Mouse (Mus musculus) adrenal gland, postnatal 4 days (tissue): Measurements from ENCODE around the gene Uts2r. TPM values are rescaled to one million over a fixed set of nuclear protein-coding genes. Genes with fewer than 3 reads are reported as not detected.

Source experiments
- DNase-seq, 2 experiments: peaks; one replicate each; pipeline ENCODE4 v3.0.0; 2021 to 2022; ENCODE audit warnings: low spot score in 2 of 2, mixed read lengths in 2 of 2
- long read RNA-seq, 2 experiments: library from polyadenylated mRNA; stranded (forward); transcript quantifications; one replicate each; pipeline ENCODE4 v2.0.0; 2021
- total RNA-seq, 2 experiments: library from RNA; stranded (reverse); gene quantifications; 2 replicates each; pipeline ENCODE4 v1.2.3; 2021

Uts2r gene
- total RNA-seq = not detected
- long read RNA-seq, experiment 1 = 0 reads
- long read RNA-seq, experiment 2 = 0 reads

DNA sequence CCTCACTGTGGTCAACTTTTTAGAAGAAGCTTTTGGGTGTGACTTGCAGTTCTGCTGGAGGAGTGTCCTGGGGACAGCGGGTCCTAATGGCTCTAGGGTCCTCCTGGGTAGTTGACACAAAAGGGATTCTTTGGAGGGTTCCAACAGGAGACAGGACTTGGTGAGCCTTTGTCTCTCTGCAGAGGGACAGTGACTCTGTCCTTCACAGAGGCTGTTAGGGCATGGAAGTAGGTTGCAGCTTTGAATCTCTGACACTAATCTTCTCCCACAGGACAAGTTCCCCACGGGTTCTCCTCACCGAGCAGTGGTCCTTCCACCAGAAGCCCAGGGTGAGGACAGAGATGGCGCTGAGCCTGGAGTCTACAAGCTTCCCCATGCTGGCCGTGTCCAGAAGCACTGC lies at the start of gene Uts2r:
Uts2r (plus strand) TSS at position 301 of the 400 bp plus-strand sequence.
- no peak for DNase-seq

DNA sequence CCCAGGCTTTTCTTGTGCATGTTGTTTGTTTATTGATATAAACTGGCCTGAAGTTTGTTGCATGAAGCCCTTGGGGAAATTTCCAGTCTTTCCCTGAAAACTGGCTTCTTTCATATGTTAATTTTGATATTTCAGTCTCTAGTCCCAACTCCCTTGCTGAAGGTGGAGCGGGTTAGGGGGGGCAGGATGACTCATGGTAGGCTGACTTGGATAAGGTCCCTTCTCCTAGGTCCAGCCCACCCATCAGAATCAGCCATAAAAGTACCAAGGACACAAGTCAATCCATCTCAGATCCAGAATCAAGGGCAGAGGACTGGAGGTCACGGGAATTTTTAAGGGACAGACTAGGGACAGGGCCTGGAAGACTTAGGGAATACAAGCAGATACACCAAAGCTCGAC lies 49.0 kb upstream of the Uts2r start:
- DNase-seq = no peak

DNA sequence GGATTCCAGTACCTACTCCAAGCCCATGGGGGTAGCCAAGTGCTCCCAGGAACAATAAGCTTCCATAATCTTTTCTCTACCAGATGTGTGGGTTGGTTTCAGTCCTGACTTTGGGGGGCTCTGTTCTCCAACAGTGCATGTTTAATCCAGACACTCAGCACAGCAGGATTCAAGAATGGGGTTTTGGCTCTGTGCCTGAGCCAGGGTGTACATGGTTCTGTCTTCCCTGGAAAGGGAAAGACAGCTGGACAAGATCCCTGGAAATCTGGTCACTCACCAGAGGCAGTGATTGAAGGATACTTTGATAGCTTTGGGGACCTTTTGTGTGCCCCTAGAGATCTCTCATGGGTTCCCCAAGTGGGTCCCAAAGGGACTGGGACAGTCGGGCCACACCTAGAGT lies 48.5 kb upstream of the Uts2r start:
- DNase-seq = no peak

DNA sequence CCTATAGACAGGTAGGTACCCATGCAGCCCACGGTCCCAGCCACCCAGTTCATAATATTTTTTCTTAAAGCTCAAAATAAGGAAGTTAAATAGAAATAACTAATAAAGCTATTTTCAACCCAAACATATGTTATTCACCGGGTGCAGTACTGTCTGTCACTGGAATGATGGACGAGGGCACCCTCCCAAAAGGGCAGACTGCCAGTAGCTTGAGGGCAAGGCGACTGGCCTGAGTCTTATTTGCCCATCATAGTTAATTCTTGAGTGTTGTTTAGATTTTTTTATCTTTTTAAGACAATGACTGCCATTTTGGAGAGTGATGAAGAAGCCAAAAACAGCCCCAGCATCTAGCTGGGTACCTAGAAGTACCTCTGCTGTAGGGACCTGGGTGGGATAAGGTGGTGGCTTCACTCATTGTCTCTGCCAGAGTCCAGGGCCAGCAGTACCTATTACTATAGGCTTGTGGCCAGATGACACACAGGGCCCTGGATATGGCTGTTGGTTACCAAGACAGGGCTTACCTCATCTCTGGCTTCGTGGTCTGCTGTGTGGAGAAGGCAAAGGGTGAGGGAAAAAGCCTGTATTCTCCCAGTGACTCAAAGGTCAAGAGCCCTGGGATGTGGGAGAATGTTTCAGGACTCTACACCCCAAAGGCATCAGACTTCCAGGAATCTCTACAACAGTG lies 47.8 kb upstream of the Uts2r start:
- DNase-seq = no peak

DNA sequence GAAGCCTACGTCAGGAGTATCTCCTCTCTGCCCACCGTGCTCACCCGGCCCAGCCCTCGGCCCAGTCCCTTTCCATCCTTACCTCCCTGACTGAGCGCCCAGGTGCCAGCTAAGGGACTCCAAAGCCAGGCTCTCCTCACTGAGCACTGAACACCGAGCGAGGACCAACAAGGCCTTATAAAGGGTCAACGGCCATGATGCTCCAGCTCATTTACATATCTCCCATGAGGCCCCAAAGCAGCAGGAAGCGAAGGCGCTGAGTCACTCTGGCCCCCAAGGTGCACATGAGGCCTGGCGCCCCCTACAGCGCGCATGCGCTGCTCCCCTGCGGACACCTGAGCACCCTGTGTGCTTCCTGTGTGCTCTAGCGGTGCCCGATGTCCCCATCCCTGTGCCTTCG lies 42.0 kb upstream of the Uts2r start:
- no peak for DNase-seq

DNA sequence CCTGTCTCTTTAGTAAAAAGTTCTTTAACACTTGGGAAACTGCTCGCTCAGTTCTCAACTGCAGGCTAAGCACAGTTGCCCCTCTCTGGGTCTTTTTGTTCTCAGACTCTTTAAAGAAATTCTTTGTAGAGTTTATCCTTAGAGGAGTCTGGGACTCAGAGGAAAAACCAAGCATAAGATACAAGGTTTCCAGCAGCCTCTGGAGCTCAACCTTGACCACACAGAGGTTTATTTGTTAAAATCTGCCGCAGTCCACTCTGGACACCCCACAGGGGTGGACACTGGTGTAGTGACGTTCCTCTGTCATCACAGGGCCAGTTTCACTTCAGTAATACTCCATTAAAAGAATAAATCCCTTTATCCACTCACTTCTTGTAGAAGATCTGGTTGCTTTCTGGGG lies 41.5 kb upstream of the Uts2r start, which contains the start of gene Tex19.2:
Tex19.2 (minus strand) TSS at position 101 of the 400 bp plus-strand sequence.
- DNase-seq = no peak

DNA sequence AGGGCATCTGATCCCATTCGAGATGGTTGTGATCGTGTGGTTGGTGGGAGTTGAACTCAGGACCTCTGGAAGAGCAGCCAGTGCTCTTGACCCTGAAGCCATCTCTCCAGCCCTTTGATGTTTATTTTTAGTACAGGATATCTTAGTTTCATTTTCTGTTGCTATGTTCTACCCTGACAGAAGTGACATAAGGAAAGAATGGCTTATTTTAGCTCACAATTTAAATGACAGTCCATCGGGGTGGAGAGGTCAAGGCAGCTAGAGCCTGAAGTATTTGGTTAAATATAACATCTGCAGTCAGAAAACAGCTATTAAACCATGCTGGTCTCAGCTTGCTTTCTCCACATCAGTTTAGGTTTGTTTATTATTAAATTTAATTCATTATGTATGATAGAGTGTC lies 38.9 kb upstream of the Uts2r start:
- DNase-seq = no peak

DNA sequence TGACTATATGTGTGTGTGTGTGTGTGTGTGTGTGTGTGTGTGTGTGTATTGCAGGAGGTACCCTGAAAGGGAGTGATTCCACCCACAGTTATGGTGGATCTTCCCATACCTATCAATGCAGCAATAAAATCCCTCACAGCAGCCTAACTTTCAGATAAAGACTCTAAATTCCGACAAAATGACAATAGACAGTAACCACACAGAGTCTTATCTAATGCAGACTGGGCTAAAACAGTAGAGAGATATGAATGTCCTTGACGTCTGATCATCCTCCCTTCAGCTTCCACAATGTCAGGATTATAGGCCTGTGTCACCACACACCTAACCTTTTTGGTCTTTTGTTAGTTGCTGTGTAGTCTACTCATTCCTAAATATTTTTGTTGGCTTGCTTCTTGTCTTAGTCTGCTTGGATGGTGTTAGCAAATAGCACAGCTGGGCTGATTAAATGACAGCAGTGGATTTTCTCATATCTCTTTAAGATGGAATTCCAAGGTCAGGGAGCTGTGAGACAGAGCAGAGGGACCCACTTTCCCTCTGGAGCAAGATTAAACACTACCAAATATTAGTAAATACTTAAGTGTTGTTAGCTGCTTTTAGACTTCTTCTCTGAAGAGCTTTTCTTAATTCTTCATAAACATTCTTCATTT lies 37.9 kb upstream of the Uts2r start:
- no peak for DNase-seq

DNA sequence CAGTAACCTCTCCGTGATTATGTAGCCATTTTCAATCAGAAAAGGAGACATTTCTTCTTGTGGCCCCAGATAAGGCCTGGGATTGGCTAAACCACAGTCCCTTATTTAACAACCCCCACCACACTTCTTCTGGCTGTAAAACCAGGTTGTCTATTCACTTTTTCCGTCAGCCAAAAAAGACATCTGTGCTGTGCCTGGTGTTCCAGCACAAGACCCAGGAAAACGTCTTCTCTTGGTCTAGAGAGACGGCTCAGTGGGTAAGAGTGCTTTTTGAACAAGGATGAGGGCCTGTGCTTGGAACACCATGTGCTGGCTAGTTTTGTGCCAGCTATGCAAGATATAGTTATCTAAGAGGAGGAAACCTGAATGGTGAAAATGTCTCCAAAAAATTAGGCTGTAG lies 36.6 kb upstream of the Uts2r start:
- DNase-seq = no peak

DNA sequence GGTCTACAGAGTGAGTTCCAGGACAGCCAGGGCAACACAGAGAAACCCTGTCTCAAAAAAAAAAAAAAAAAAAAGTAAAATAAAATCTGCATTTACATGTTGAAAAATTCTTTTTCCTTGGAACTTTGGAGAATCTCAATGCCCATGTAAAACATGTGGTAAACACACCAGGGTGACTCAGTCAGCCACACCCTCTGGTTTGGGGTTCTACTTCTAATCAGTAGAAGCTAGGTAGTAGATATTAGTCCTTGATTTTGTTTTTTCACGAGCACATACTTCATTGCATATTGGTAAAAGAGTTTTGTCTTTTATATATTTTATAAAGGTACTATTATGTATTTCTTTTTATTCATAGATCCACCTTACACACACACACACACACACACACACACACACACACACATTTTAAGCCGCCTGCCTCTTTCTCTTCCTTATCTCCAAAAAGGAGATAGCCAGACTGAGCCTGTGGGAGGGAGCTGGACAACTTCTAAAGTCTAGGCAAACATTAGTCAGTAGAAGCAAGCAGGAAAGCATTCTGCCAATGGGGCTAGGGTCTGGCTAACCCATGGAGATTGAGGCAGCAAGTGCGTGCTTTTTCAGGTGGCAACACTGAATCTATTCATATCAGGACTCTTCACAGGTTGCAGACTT lies 34.4 kb upstream of the Uts2r start:
- no peak for DNase-seq

DNA sequence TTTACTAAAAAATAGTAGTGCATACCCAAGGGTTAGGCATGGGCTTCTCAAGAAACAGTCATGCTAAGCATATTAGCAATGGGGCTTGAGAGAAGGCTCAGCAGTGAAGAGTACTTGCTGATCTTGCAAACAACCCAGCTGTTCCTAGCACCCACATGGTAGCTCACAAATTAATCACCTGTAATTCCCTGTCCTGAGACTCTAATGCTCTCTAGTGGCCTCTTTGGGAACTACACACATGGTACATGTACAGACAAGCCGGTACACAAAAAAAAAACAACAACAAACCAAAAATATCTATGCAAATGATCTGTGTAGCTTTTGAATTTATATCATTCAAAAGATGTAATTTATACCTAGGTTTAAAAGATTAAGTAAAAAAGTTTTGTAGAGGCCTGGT lies 33.7 kb upstream of the Uts2r start:
- no peak for DNase-seq

DNA sequence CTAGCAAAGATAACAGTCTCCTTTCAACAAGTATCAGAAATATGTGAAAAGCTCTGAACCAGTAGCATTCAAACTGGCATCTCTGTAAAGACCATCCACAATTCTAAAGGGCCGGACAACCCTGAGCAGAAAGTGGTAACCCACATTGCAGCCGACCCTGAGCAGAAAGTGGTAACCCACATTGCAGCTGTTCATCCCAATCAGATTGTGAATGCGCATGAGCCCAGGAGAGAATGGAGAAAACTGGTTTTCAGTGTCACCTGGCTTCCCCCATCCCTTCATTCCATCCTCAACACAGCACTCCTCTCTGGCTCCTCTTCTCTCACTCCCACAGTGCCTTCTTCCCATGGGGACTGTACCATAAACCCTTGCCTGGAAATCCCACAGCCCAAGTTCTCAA lies 32.6 kb upstream of the Uts2r start:
- DNase-seq = no peak

DNA sequence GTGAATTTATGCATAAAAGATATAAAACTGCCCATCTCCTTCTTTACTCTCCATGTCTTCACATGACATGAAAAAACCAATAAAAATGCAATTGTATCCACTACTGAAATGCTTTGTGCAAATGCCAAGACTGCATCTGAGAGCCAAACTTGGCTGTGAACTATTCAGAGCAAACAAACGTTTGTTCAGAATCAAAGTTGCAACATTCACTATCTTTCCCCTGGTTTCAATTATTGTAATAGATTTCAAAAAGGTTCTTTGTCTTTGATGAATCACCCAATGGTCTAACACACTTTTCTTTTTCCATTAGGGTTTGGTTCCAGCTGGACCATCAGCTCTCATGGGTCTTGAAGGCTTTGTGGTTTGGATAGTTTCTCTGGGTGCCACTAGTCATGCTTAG lies 30.5 kb upstream of the Uts2r start:
- DNase-seq = no peak

DNA sequence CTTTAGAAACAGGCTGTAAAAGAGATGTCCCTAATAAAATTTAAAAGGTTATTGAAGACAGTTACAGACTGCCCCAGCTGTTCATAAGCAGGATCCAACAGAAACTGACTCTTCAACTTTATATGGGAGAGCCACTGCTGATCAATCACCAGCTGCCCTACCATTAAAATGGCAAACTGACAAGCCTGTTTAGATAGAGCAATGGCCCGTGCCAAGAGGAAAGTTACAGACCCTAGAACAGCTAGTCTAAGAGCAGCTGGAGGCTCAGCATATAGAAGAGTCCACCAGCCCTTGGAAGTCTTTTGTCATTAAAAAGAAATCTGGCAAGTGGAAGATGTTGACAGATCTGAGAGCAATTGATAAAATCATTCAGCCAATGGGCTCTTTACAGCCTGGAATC lies 25.5 kb upstream of the Uts2r start:
- no peak for DNase-seq

DNA sequence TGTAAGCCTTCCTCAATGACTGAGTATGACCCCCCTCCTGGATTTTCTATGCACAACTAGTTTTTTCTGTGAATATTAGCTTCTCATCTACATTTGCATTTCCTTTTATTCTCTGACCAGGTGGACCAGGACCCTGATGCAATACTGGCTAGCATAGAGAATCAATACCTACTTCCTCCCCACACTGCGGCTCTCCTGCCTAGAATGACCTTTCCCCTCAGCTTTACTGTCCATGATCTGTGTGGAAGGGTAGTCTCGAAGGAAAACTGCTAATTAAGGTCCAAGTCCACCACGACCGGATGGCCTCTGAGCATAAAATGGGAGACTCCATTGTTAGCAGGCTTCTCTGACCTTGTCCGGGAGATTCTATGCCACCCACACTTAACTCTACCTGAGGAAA lies 22.4 kb upstream of the Uts2r start:
- no peak for DNase-seq

DNA sequence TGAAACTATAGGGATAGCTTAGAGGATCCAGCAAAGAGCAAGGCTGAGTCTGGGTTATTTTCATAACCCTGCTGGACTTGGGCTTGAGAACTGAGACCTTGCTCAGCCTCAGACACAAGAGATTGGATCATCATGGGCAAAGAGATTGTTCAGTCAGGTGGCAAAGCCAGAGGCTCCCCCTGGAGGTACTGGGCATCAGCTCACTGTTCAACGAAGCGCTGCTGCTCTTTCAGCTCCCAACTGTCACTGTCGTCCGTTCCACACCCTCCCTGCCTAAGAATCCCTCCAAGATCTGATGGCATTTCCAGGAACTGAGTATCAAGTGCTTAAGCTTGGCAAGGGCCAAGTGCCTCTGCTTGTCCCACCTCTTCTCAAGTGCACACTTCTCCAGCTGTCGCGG lies 21.3 kb upstream of the Uts2r start:
- no peak for DNase-seq

DNA sequence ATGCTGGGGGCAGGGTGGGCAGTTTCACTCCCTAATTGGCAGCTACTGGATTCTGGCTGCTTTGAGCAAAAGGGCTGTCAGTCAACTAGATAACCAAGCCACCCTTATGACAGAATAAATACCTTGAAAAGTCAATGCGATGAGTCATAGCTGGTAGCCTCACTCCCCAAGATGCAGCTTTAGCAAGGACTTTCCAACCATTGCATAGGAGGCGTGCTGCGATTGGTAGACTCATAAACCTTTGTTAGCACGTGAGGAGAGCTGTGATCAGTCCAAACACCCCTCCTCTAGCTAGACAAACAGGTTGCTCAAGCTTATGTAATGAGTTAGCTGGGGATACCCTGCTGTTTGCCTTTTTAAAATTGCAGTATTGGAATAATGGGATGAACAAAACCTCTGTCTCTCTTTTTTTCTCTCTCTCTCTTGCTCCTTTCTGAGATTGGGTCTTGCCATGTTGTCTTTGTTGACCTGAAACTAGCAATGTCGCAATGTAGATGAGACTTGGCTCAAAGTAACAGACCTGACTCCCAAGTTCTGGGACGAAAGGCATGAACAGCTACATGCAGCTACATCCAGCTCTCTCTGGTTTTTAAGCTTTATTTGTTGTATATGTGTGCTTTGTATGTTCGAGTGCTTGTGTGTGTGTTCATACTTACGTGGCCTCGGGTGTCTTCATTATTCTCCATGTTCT lies 16.6 kb upstream of the Uts2r start:
- DNase-seq = no peak

DNA sequence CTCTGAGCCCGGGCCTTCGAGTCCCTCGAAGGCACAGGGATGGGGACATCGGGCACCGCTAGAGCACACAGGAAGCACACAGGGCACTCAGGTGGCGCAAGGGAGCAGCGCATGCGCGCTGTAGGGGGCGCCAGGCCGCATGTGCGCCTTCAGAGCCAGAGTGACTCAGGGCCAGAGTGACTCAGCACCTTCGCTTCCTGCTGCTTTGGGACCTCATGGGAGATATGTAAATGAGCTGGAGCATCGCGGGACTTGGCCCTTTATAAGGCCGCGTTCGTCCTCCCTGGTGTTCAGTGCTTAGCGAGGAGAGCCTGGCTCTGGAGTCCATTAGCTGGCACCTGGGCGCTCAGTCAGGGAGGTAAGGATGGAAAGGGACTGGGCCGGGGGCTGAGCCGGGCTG lies 14.2 kb upstream of the Uts2r start, which contains the start of gene Tex19.1:
Tex19.1 (plus strand) TSS at position 279 of the 400 bp plus-strand sequence.
- DNase-seq = no peak

DNA sequence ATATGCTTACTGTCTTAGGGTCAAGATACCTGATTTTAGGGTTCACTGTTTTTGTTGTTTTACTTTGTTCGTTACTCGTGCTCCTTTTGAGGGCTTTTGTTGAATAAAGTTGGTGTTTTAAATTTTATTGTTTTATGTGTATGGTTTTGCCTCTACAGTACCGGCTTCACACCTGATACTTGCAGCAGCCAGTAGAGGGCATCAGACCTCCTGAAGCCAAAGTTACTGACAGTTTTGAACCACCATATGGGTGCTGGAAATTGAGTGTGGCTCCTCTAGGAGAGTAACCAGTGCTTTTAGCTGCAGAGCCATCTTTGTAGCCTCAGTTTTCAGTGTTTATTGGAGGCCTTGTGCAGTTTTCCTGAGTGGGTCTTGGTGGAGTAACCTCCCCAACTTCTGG lies 11.9 kb upstream of the Uts2r start:
- no peak for DNase-seq

DNA sequence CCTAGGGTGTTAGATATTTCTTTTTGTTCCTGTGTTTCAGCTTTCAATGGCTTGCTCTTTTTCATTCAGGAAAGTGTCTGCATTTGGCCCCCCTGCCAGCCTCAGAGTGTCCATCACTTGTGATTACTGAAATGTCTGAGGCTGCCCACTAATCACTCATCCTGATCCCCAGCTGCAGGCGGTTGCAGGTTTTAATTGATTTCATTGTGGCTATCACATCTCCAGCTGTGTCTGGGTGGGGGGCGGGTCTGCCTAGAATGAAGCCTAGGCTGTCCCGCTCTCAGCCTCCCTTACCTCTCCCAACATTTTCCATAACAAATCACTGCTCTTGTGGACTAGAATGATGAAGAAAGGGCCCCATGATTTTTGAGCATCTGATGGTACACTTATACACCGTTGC lies 5.9 kb upstream of the Uts2r start:
- DNase-seq = no peak

DNA sequence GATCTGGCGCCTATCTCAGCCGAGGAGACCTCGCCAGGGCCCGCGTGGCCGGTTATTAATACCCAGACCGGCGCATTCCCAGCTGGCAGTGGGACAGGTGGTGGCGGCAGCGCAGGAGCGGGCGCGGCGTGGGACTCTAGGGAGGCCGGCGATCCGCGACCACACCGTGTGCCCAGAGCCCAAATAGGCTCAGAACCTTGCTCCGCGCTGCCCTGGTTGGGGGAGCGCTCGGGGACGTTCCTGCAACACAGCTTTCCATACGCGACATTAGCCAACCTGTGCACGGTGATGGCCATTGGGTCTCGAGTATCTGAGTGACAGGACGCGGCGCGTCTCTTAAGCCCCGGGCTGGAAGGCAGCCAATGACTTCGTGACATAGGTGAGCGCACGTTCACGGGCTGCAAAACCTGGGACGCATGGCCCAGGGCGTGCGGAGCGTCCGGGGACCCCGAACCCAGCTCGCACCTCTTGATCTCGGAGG lies 3.6 kb upstream of the Uts2r start:
- DNase-seq = no peak
